Mouse (Mus musculus): ENCODE measurements around the gene Klrb1b.

GRCm38 (mm10) chr6:128854024-128854820 lies 28.1 kb upstream of the Klrb1b start:
- no peak for TF ChIP-seq CTCF (IDR thresholded peaks at IDR 0.05; ENCODE audit: insufficient read depth, low read depth, low read length)
- TF ChIP-seq POLR2A (IDR thresholded peaks at IDR 0.05; ENCODE audit: insufficient read depth, low read depth, low read length): no peak

Data from olfactory bulb, adult 2 months (tissue).